Mouse (Mus musculus) forebrain, embryonic 14.5 days (tissue): Measurements from ENCODE around the gene Rasa3. TPM values are rescaled to one million over a fixed set of nuclear protein-coding genes. Genes with fewer than 3 reads are reported as not detected.

ENCODE experiments used
- ATAC-seq: fragments of 200-750 bp; cut with Nextera tagmentation; 2 replicates; pipeline ENCODE4 v1.8.0; 2017; ENCODE audit warnings: mild to moderate bottlenecking, moderate library complexity
- DNase-seq: peaks from one replicate; pipeline ENCODE4 v3.0.0-alpha.2; 2015; ENCODE audit warnings: low spot score
- H3K27ac ChIP-seq: fragments of 300-500 bp; sonication (generic); 2 replicates; pipeline ENCODE4 v1.5.1; 2014; ENCODE audit warnings: low read depth, mild to moderate bottlenecking, control low read depth, low read length, moderate library complexity
- H3K27me3 ChIP-seq: fragments of 300-500 bp; sonication (generic); replicated peaks from 2 replicates; pipeline ENCODE4 v1.6.1; 2014; ENCODE audit warnings: low read length, control low read depth, mixed read lengths; ENCODE audit not compliant: control insufficient read depth, insufficient read depth
- H3K36me3 ChIP-seq: fragments of 300-500 bp; sonication (generic); 2 replicates; pipeline ENCODE4 v1.6.1; 2014; ENCODE audit warnings: low read length, control low read depth; ENCODE audit not compliant: control insufficient read depth, insufficient read depth
- H3K4me1 ChIP-seq: fragments of 300-500 bp; sonication (generic); 2 replicates; pipeline ENCODE4 v1.6.1; 2014; ENCODE audit warnings: antibody characterized with exemption, low read length, control low read depth; ENCODE audit not compliant: control insufficient read depth, insufficient read depth
- H3K4me2 ChIP-seq: fragments of 300-500 bp; sonication (generic); 2 replicates; pipeline ENCODE4 v1.6.1; 2014; ENCODE audit warnings: mild to moderate bottlenecking, control low read depth, low read length
- H3K4me3 ChIP-seq: fragments of 300-500 bp; sonication (generic); 2 replicates; pipeline ENCODE4 v1.5.1; 2014; ENCODE audit warnings: low read depth, low read length, control low read depth
- H3K9ac ChIP-seq: fragments of 300-500 bp; sonication (generic); 2 replicates; pipeline ENCODE4 v1.6.1; 2014; ENCODE audit warnings: mild to moderate bottlenecking, low read length, control low read depth, moderate library complexity
- H3K9me3 ChIP-seq: fragments of 300-500 bp; sonication (generic); replicated peaks from 2 replicates; pipeline ENCODE4 v1.6.1; 2016; ENCODE audit warnings: low read length, control low read depth, mixed read lengths; ENCODE audit not compliant: control insufficient read depth
- WGBS: fragments of 180-500 bp; shearing (Covaris S2); extraction: QIAGEN DNeasy Blood & Tissue Kit; methylation state at CpG from one replicate; pipeline ENCODE4 v1.1.7; 2014; 5-methylcytosine and 5-hydroxymethylcytosine counted together
- polyA plus RNA-seq: library from polyadenylated mRNA; unstranded; fragments of >200 nt; fragmentation: Nextera tagmentation; extraction: Ambion mirVana; gene quantifications from 2 replicates; pipeline ENCODE4 v1.2.1, GENCODE M21; 2014

Rasa3 gene
- polyA plus RNA-seq, 1 experiment from 2014 or later, result 17.3 TPM

- H3K27me3 ChIP-seq, result no peaks in the 10 kb centered on the region
These were observed 1.9 kb downstream of the Rasa3 start for GRCm38 (mm10) chr8:13675524-13675923.

GRCm38 (mm10) chr8:13675121-13675520 lies 2.3 kb downstream of the Rasa3 start:
- Histone ChIP-seq H3K36me3 (no peaks in the 10 kb centered on the region), H3K27ac (no peak overlapping the region), H3K4me2 (peak overlapping the region; percentile 79), H3K27me3 (no peaks in the 10 kb centered on the region), H3K9ac (peak overlapping the region; percentile 77), H3K9me3 (no peaks in the 10 kb centered on the region), H3K4me3 (peak overlapping the region; percentile 77; the same call in 1 of the 2 replicates), H3K4me1 (peaks cover 8% of the 10 kb centered on the region)
- no peak for ATAC-seq
- WGBS, result 91% methylated on average over 4 of the region's 4 CpGs
- DNase-seq, result no peak

More at GRCm38 (mm10) chr8:13675524-13675923, 1.9 kb downstream of the Rasa3 start:
- peak overlapping the region; percentile 79 for H3K4me2 ChIP-seq
- ATAC-seq (no peak), DNase-seq (no peak)
- H3K9me3 ChIP-seq, result no peaks in the 10 kb centered on the region
- peaks cover 8% of the 10 kb centered on the region for H3K4me1 ChIP-seq
- H3K9ac ChIP-seq, result peak overlapping the region; percentile 77
- H3K36me3 ChIP-seq, result no peaks in the 10 kb centered on the region
- H3K4me3 ChIP-seq, result peak overlapping the region; percentile 77
- WGBS, result 52% methylated on average over 8 of the region's 8 CpGs
- peak overlapping the region; percentile 39; the same call in 1 of the 2 replicates for H3K27ac ChIP-seq

GRCm38 (mm10) chr8:13674294-13675010 lies 3.0 kb downstream of the Rasa3 start:
- 70% methylated on average over 12 of the region's 12 CpGs for WGBS
- no peaks in the 10 kb centered on the region for H3K9me3 ChIP-seq
- no peak overlapping the region for H3K4me3 ChIP-seq
- DNase-seq (no peak), ATAC-seq (no peak)
- H3K27ac ChIP-seq, result no peak overlapping the region
- no peak overlapping the region for H3K4me2 ChIP-seq
- H3K9ac ChIP-seq, result no peak overlapping the region
- no peaks in the 10 kb centered on the region for H3K27me3 ChIP-seq
- H3K4me1 ChIP-seq, result peaks cover 8% of the 10 kb centered on the region
- H3K36me3 ChIP-seq, result no peaks in the 10 kb centered on the region

GRCm38 (mm10) chr8:13673215-13673614 lies 4.2 kb downstream of the Rasa3 start:
- Histone ChIP-seq H3K27ac (no peak overlapping the region), H3K4me2 (no peak overlapping the region), H3K36me3 (no peaks in the 10 kb centered on the region), H3K9me3 (no peaks in the 10 kb centered on the region), H3K4me3 (no peak overlapping the region), H3K9ac (no peak overlapping the region), H3K27me3 (no peaks in the 10 kb centered on the region), H3K4me1 (peaks cover 8% of the 10 kb centered on the region)
- DNase-seq (no peak), ATAC-seq (no peak)
- WGBS, result 75% methylated on average over 4 of the region's 4 CpGs

GRCm38 (mm10) chr8:13671246-13672003 lies 6.0 kb downstream of the Rasa3 start:
- ATAC-seq (no peak), DNase-seq (no peak)
- H3K27me3 ChIP-seq, result no peaks in the 10 kb centered on the region
- H3K4me3 ChIP-seq, result no peak overlapping the region
- H3K36me3 ChIP-seq, result no peaks in the 10 kb centered on the region
- no peak overlapping the region for H3K27ac ChIP-seq
- H3K9ac ChIP-seq, result no peak overlapping the region
- H3K4me2 ChIP-seq, result no peak overlapping the region
- 93% methylated on average over 10 of the region's 10 CpGs for WGBS
- peaks cover 6% of the 10 kb centered on the region; the same call in 1 of the 2 replicates for H3K4me1 ChIP-seq
- no peaks in the 10 kb centered on the region for H3K9me3 ChIP-seq

- H3K36me3 ChIP-seq, result no peaks in the 10 kb centered on the region
- no peak overlapping the region for H3K4me2 ChIP-seq
- ATAC-seq, result no peak
- no peak overlapping the region for H3K27ac ChIP-seq
- no peak for DNase-seq
- no peaks in the 10 kb centered on the region for H3K4me1 ChIP-seq
- H3K4me3 ChIP-seq, result no peak overlapping the region
- H3K9me3 ChIP-seq, result no peaks in the 10 kb centered on the region
- H3K27me3 ChIP-seq, result no peaks in the 10 kb centered on the region
- no peak overlapping the region for H3K9ac ChIP-seq
- 83% methylated on average over 17 of the region's 17 CpGs for WGBS
These were observed 7.4 kb downstream of the Rasa3 start for GRCm38 (mm10) chr8:13670011-13670471.

- ATAC-seq, result no peak
- no peak overlapping the region for H3K4me3 ChIP-seq
- no peak for DNase-seq
- no peak overlapping the region for H3K27ac ChIP-seq
- no peaks in the 10 kb centered on the region for H3K4me1 ChIP-seq
- no peaks in the 10 kb centered on the region for H3K36me3 ChIP-seq
- no peak overlapping the region for H3K9ac ChIP-seq
- H3K27me3 ChIP-seq, result no peaks in the 10 kb centered on the region
- no peak overlapping the region for H3K4me2 ChIP-seq
- WGBS, result 83% methylated on average over 10 of the region's 10 CpGs
- no peaks in the 10 kb centered on the region for H3K9me3 ChIP-seq
These were observed 9.0 kb downstream of the Rasa3 start for GRCm38 (mm10) chr8:13668367-13668766.

GRCm38 (mm10) chr8:13667917-13668316 lies 9.5 kb downstream of the Rasa3 start:
- WGBS, result 80% methylated on average over 4 of the region's 4 CpGs
- 0 out of 2 replicates have a peak, but pooled peaks have one; percentile 10 for ATAC-seq
- H3K9ac ChIP-seq, result no peak overlapping the region

GRCm38 (mm10) chr8:13665944-13666343 lies 11.5 kb downstream of the Rasa3 start:
- Histone ChIP-seq H3K36me3 (no peaks in the 10 kb centered on the region), H3K9ac (no peak overlapping the region), H3K9me3 (no peaks in the 10 kb centered on the region), H3K4me3 (no peak overlapping the region), H3K4me1 (no peaks in the 10 kb centered on the region), H3K27ac (no peak overlapping the region), H3K27me3 (no peaks in the 10 kb centered on the region), H3K4me2 (no peak overlapping the region)
- WGBS, result 86% methylated on average over 8 of the region's 8 CpGs
- DNase-seq (no peak), ATAC-seq (no peak)

More at GRCm38 (mm10) chr8:13667917-13668316, 9.5 kb downstream of the Rasa3 start:
- Histone ChIP-seq H3K27ac (no peak overlapping the region), H3K4me2 (no peak overlapping the region), H3K4me1 (no peaks in the 10 kb centered on the region), H3K4me3 (no peak overlapping the region), H3K9me3 (no peaks in the 10 kb centered on the region), H3K36me3 (no peaks in the 10 kb centered on the region), H3K27me3 (no peaks in the 10 kb centered on the region)
- DNase-seq, result no peak
